Mouse (Mus musculus) CD4-positive helper T cell, adult 2 months (primary cell): Measurements from ENCODE around the gene Mad1l1.

ENCODE experiments used
- DNase-seq: peaks from one replicate; pipeline ENCODE4 v3.0.0-alpha.2; 2012; ENCODE audit warnings: low read depth, missing footprints, low spot score

Mad1l1 gene

GRCm38 (mm10) chr5:140101409-140102009 lies 219.8 kb downstream of the Mad1l1 start:
- no peak for DNase-seq

- no peak for DNase-seq
Observed at GRCm38 (mm10) chr5:140098711-140099110, 222.6 kb downstream of the Mad1l1 start.

- DNase-seq, result no peak
Observed at GRCm38 (mm10) chr5:140095203-140095602, 226.1 kb downstream of the Mad1l1 start.

- no peak for DNase-seq
Observed at GRCm38 (mm10) chr5:140093489-140093888, 227.9 kb downstream of the Mad1l1 start.

- no peak for DNase-seq
Observed at GRCm38 (mm10) chr5:140091601-140092000, 229.8 kb downstream of the Mad1l1 start.

DNA sequence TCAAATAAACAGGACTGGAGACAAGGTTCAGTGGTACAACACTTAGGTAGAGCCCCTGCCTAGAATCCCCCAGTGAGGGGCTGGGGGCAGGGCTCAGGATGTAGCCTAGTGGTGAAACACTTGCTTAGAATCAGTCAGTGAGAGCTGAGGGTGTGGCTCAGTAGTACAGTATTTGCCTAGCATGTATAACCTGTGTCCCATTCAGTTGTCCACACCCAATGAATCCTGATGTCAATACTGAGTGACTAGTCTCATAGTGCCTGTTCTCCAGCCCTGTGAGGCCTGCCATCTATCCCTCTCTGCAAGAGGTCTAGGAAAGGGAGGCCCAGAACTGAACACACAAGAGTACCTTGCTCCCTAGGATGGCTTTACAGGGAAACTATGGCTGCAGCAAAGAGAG lies 232.1 kb downstream of the Mad1l1 start:
- no peak for DNase-seq

GRCm38 (mm10) chr5:140087242-140087641 lies 234.1 kb downstream of the Mad1l1 start:
- DNase-seq, result no peak

- no peak for DNase-seq
Observed at GRCm38 (mm10) chr5:140084341-140084740, 237.0 kb downstream of the Mad1l1 start.

- no peak for DNase-seq
Observed at GRCm38 (mm10) chr5:140083911-140084310, 237.4 kb downstream of the Mad1l1 start.

DNA sequence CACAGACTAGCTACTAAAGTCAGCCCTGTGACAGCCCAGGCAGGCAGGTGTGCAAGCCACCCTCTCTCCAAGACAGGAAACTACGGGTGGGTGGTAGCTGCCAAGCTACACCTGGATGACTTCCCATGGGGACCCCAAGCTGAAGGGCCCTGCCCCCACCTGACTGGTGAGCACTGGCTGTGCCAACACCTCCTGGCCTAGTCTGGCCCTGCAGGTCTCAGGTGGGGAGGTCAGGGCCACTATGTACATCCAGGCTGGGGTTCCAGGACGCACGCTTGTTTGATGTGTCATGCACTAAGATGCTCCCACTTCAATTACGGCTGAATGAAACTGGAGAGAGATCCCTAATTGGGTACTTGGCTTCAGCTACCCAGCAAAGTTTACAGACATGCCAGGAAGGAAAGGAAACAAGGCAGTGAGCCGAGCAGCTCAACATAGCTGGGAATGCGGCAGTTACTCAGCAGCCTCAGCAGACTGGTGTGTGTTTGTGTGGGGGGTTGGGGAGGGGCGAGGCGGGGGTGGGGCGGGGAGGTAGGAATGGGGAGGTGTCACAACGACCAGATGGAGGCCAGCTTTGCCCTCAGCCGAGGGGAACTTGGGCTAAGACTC lies 239.0 kb downstream of the Mad1l1 start:
- no peak for DNase-seq

DNA sequence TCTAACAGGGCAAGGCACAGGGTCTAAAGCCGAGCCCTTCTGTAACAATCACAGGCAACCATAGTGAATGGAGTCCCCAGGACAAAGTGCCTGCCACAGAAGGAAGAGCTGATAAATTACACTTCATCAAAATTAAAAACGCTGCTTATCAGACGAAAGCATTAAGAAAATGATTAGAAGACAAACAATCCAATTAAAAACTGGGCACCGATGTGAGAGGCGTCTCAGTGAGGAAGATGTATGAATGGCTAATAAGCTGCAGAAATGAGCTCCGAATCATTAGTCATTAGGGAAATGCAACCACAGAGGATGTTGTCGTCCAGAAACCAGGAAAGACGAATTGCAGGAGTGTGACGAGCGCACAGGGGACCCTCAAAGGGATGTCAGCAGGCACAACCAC lies 240.3 kb downstream of the Mad1l1 start:
- no peak for DNase-seq

GRCm38 (mm10) chr5:140079511-140079910 lies 241.8 kb downstream of the Mad1l1 start:
- no peak for DNase-seq

- DNase-seq, result no peak
Observed at GRCm38 (mm10) chr5:140078406-140078805, 242.9 kb downstream of the Mad1l1 start.

GRCm38 (mm10) chr5:140076438-140076837 lies 244.9 kb downstream of the Mad1l1 start:
- no peak for DNase-seq

- no peak for DNase-seq
Observed at GRCm38 (mm10) chr5:140073671-140074116, 247.7 kb downstream of the Mad1l1 start.

DNA sequence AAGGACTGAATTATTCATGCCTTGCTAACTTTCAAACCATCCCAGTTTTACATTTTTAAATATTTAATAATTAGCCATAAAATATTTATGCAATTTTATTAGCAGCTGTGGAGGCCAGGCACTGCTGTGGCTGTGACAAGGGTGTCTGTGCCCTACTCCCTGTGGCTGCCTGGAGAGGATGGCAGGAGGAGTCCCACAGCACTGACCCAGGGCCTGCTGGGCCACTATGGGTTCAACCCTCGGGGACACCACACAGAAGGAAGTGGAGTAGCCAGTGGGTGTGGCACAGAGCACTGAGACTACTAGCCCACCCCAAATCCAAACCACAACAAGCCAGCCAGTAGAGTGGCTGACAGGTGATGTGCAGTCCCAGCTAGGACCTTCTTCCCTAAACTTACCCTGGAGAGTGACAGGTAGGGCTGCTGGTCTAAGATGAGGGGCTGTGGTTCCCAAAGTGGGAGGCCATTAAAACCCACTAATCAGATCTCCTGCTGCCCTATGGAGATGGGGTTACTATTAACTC lies 248.1 kb downstream of the Mad1l1 start:
- no peak for DNase-seq

- DNase-seq, result no peak
Observed at GRCm38 (mm10) chr5:140068506-140068905, 252.8 kb downstream of the Mad1l1 start.

DNA sequence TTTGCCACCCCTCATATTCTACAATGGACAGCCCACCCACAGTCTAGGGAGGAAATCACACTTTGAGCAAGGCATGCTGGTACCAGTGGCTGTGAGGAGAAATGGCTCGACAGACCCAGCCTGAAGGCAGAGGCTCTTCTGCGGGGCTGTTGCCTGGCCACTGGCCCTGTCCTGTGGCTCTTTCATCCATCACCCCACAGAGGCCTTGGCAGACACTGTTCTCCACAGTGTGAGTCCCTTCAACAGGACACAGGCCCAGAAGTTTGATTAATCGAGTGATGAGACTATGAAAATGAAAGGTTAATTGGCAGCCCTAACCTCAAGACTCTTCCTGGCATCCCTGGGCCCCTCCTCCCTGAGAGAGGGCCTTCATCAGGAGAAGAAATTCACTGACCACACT lies 253.3 kb downstream of the Mad1l1 start:
- DNase-seq, result no peak

DNA sequence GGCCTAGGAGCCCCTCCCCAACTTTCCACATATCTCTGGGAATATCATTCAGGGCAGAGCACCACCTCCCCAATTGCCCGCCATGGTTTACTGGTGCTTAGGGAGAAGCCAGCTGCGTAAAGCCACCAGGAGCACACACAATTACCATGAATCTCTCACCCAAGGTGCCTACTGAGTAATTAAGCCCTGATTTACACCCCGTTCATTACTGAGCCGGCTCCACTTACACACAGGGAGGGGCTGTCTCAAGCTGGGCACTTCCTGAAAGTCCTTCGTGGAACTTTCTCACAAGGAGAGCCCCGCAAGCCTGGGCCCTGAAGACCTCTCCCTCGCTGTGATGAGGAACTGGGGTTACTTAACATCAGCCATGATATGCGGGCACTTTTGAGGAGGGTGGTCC lies 254.6 kb downstream of the Mad1l1 start:
- no peak for DNase-seq

DNA sequence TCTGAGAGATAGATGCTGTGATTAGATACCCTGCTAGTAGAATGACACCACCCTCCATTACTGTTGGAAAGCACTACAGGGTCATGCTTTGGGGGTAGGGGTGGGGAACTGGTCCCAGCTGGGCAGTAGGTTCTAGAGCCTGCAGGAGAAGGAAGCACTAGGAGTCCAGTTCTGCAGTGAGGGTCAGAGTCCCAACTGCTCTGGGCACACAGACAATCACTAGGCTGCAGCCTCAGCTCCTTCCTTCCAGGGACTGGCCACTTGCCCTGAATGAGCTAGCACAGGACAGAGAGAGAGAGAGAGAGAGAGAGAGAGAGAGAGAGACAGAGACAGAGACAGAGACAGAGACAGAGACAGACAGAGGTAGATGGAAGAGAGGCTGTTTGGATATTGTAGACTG lies 255.1 kb downstream of the Mad1l1 start:
- DNase-seq, result no peak

DNA sequence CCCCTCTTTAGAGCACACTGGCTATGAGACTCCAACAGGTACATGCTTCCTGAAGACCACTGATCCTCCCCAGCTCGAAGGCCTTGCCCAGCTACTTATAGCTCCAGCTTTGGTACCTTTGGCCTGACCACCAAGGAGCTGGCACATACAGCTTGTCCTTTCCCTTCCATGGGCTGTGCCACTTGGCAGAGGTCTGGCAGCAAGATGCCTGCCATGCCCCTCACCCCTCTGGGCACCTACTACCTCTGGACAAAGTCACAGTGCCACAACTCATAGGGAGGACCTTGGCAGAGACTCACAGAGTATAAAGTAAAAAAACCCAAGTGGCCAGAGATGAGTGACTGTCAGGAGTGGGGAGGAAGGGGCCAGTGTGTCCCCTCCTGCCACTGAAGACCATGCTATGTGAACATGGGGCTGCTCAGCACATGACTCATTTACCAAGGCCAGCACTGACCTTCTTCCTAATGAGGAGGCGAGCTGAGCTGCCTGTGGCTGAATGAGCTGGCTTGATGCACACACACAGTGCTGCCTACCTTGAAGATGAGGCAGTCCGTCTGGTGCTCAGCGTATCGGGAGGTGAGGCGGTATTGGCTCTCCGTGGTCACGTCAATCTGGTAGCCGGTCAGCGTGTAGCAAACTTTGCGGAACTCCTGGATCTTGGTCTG lies 255.9 kb downstream of the Mad1l1 start:
- DNase-seq, result no peak

DNA sequence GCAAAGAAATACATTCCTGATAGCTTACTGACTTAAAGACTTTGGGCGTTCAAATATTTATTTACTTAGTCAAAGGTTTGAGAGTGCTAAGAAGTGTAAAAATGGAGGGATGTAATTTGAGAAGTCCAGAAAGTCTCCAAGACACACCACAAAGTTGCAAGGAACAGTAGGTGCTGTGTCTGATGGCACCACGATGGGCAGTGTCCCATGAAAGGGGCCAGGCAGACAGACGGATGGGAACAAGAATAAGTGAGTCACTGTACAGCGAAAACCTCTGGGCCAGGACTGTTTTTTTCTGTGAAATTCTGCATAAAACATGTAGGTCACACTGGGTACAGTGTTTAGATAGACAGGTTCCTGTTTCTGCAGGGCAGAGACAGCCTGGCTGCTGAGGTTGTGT lies 256.8 kb downstream of the Mad1l1 start:
- DNase-seq, result no peak

DNA sequence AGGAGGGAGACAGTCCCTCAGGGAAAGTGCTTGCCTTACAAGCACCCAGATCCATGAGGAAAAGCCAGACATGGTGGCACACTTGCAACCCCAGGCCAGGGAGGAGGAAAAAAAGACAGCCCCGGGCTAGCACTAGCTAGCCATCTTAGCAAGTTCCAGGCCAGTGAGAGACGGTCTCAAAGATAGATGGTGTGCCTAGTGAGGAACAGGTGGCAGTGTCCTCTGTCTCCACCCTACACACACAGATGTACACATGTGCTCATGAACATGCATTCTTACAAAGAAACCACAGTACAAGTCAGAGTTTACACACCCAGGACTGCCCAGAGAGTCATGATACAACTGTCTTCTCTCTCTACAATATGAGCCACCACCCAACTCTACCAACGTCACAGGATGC lies 258.5 kb downstream of the Mad1l1 start:
- no peak for DNase-seq
